Mouse (Mus musculus): ENCODE measurements around the gene Canx. TPM values are rescaled to one million over a fixed set of nuclear protein-coding genes. Genes with fewer than 3 reads are reported as not detected.

Gene Canx
- polyA plus RNA-seq, 1 experiment from 2014 or later, result 264 TPM

- Histone ChIP-seq H3K27me3 (replicated peaks) (no peaks in the 10 kb centered on the region), H3K4me2 (no peak overlapping the region), H3K36me3 (peaks cover 30% of the 10 kb centered on the region), H3K27ac (no peak overlapping the region), H3K9ac (no peak overlapping the region), H3K9me3 (replicated peaks) (no peaks in the 10 kb centered on the region), H3K4me1 (no peaks in the 10 kb centered on the region), H3K4me3 (no peak overlapping the region)
- ATAC-seq, result no peak
- 69% methylated on average over 2 of the region's 2 CpGs for WGBS (ENCODE audit: insufficient replicate concordance)
These were observed 56.3 kb downstream of the Canx start for GRCm38 (mm10) chr11:50269163-50269562.

- H3K9ac ChIP-seq, result no peak overlapping the region
- ATAC-seq, result no peak
- H3K27ac ChIP-seq, result no peak overlapping the region
- H3K9me3 ChIP-seq (replicated peaks), result no peaks in the 10 kb centered on the region
- no peaks in the 10 kb centered on the region for H3K27me3 ChIP-seq (replicated peaks)
- H3K36me3 ChIP-seq, result peaks cover 49% of the 10 kb centered on the region
- H3K4me3 ChIP-seq, result no peak overlapping the region
- WGBS (ENCODE audit: insufficient replicate concordance), result 71% methylated on average over 3 of the region's 3 CpGs
- H3K4me2 ChIP-seq, result no peak overlapping the region
- no peaks in the 10 kb centered on the region for H3K4me1 ChIP-seq
These were observed 58.5 kb downstream of the Canx start for GRCm38 (mm10) chr11:50266997-50267396.

GRCm38 (mm10) chr11:50265931-50266330 is 59.5 kb downstream of the Canx start:
- H3K4me1 ChIP-seq, result no peaks in the 10 kb centered on the region
- H3K9me3 ChIP-seq (replicated peaks), result no peaks in the 10 kb centered on the region
- no peak overlapping the region for H3K27ac ChIP-seq
- H3K4me2 ChIP-seq, result no peak overlapping the region
- H3K36me3 ChIP-seq, result peaks cover 59% of the 10 kb centered on the region
- WGBS (ENCODE audit: insufficient replicate concordance), result 81% methylated on average over 8 of the region's 8 CpGs
- no peak overlapping the region for H3K4me3 ChIP-seq
- ATAC-seq, result 0 out of 2 replicates have a peak, but pooled peaks have one; percentile 17
- H3K9ac ChIP-seq, result no peak overlapping the region
- H3K27me3 ChIP-seq (replicated peaks), result no peaks in the 10 kb centered on the region

GRCm38 (mm10) chr11:50263198-50263597 is 62.3 kb downstream of the Canx start:
- H3K4me1 ChIP-seq, result no peaks in the 10 kb centered on the region
- ATAC-seq, result no peak
- no peaks in the 10 kb centered on the region for H3K9me3 ChIP-seq (replicated peaks)
- 78% methylated on average over 3 of the region's 3 CpGs for WGBS (ENCODE audit: insufficient replicate concordance)
- no peak overlapping the region for H3K4me2 ChIP-seq
- H3K27me3 ChIP-seq (replicated peaks), result no peaks in the 10 kb centered on the region
- peaks cover 87% of the 10 kb centered on the region for H3K36me3 ChIP-seq
- H3K4me3 ChIP-seq, result no peak overlapping the region
- no peak overlapping the region for H3K9ac ChIP-seq
- no peak overlapping the region for H3K27ac ChIP-seq

- H3K4me2 ChIP-seq, result no peak overlapping the region
These were observed 63.5 kb downstream of the Canx start for GRCm38 (mm10) chr11:50262020-50262419.

GRCm38 (mm10) chr11:50258310-50258709 is 67.2 kb downstream of the Canx start:
- Histone ChIP-seq H3K9me3 (replicated peaks) (no peaks in the 10 kb centered on the region), H3K4me2 (no peak overlapping the region), H3K27me3 (replicated peaks) (no peaks in the 10 kb centered on the region), H3K27ac (no peak overlapping the region), H3K36me3 (peaks cover 75% of the 10 kb centered on the region), H3K4me3 (no peak overlapping the region), H3K4me1 (0 out of 2 replicates have a peak, but pooled peaks cover 2% of the 10 kb centered on the region), H3K9ac (no peak overlapping the region)
- ATAC-seq, result no peak
- WGBS (ENCODE audit: insufficient replicate concordance), result 84% methylated on average over 7 of the region's 7 CpGs

More at GRCm38 (mm10) chr11:50262020-50262419, 63.5 kb downstream of the Canx start:
- no peaks in the 10 kb centered on the region for H3K4me1 ChIP-seq
- peaks cover 97% of the 10 kb centered on the region for H3K36me3 ChIP-seq
- no peak overlapping the region for H3K27ac ChIP-seq
- no peak overlapping the region for H3K9ac ChIP-seq
- H3K27me3 ChIP-seq (replicated peaks), result no peaks in the 10 kb centered on the region
- 76% methylated on average over 4 of the region's 4 CpGs for WGBS (ENCODE audit: insufficient replicate concordance)
- H3K9me3 ChIP-seq (replicated peaks), result no peaks in the 10 kb centered on the region
- no peak for ATAC-seq
- H3K4me3 ChIP-seq, result no peak overlapping the region

- H3K36me3 ChIP-seq, result peaks cover 58% of the 10 kb centered on the region
These were observed 68.9 kb downstream of the Canx start for GRCm38 (mm10) chr11:50256615-50257014.

GRCm38 (mm10) chr11:50254010-50254580 is 71.4 kb downstream of the Canx start:
- no peak overlapping the region for H3K4me2 ChIP-seq
- H3K9ac ChIP-seq, result no peak overlapping the region
- no peak overlapping the region for H3K27ac ChIP-seq
- H3K4me1 ChIP-seq, result 0 out of 2 replicates have a peak, but pooled peaks cover 9% of the 10 kb centered on the region
- peaks cover 33% of the 10 kb centered on the region for H3K36me3 ChIP-seq
- no peak overlapping the region for H3K4me3 ChIP-seq
- ATAC-seq, result no peak
- WGBS (ENCODE audit: insufficient replicate concordance), result 83% methylated on average over 12 of the region's 12 CpGs
- no peaks in the 10 kb centered on the region for H3K27me3 ChIP-seq (replicated peaks)
- H3K9me3 ChIP-seq (replicated peaks), result no peaks in the 10 kb centered on the region

More at GRCm38 (mm10) chr11:50256615-50257014, 68.9 kb downstream of the Canx start:
- ATAC-seq, result no peak
- Histone ChIP-seq H3K4me3 (no peak overlapping the region), H3K4me2 (no peak overlapping the region), H3K9ac (no peak overlapping the region), H3K4me1 (0 out of 2 replicates have a peak, but pooled peaks cover 9% of the 10 kb centered on the region), H3K27ac (no peak overlapping the region), H3K9me3 (replicated peaks) (no peaks in the 10 kb centered on the region), H3K27me3 (replicated peaks) (no peaks in the 10 kb centered on the region)
- 63% methylated on average over 7 of the region's 7 CpGs for WGBS (ENCODE audit: insufficient replicate concordance)

GRCm38 (mm10) chr11:50253393-50253792 is 72.1 kb downstream of the Canx start:
- Histone ChIP-seq H3K9ac (no peak overlapping the region), H3K9me3 (replicated peaks) (no peaks in the 10 kb centered on the region), H3K36me3 (peaks cover 26% of the 10 kb centered on the region), H3K27me3 (replicated peaks) (no peaks in the 10 kb centered on the region), H3K4me2 (no peak overlapping the region), H3K27ac (no peak overlapping the region), H3K4me1 (0 out of 2 replicates have a peak, but pooled peaks cover 9% of the 10 kb centered on the region), H3K4me3 (no peak overlapping the region)
- 74% methylated on average over 1 of the region's 1 CpGs for WGBS (ENCODE audit: insufficient replicate concordance)
- no peak for ATAC-seq

GRCm38 (mm10) chr11:50252684-50253265 is 72.7 kb downstream of the Canx start:
- no peak for ATAC-seq
- Histone ChIP-seq H3K9ac (no peak overlapping the region), H3K4me3 (no peak overlapping the region), H3K36me3 (peaks cover 20% of the 10 kb centered on the region), H3K9me3 (replicated peaks) (no peaks in the 10 kb centered on the region), H3K27me3 (replicated peaks) (no peaks in the 10 kb centered on the region), H3K4me1 (0 out of 2 replicates have a peak, but pooled peaks cover 9% of the 10 kb centered on the region), H3K27ac (no peak overlapping the region), H3K4me2 (no peak overlapping the region)
- 68% methylated on average over 11 of the region's 11 CpGs for WGBS (ENCODE audit: insufficient replicate concordance)

- Histone ChIP-seq H3K4me3 (no peak overlapping the region), H3K36me3 (peaks cover 14% of the 10 kb centered on the region), H3K4me1 (0 out of 2 replicates have a peak, but pooled peaks cover 9% of the 10 kb centered on the region), H3K9ac (no peak overlapping the region), H3K4me2 (no peak overlapping the region), H3K9me3 (replicated peaks) (no peaks in the 10 kb centered on the region), H3K27ac (no peak overlapping the region), H3K27me3 (replicated peaks) (no peaks in the 10 kb centered on the region)
- WGBS (ENCODE audit: insufficient replicate concordance), result 55% methylated on average over 3 of the region's 3 CpGs
- ATAC-seq, result no peak
These were observed 73.3 kb downstream of the Canx start for GRCm38 (mm10) chr11:50252166-50252565.

GRCm38 (mm10) chr11:50248473-50249171 is 76.9 kb downstream of the Canx start:
- Histone ChIP-seq H3K36me3 (no peaks in the 10 kb centered on the region), H3K27ac (no peak overlapping the region), H3K9ac (no peak overlapping the region), H3K27me3 (replicated peaks) (no peaks in the 10 kb centered on the region), H3K4me2 (no peak overlapping the region), H3K4me3 (no peak overlapping the region), H3K4me1 (0 out of 2 replicates have a peak, but pooled peaks cover 9% of the 10 kb centered on the region), H3K9me3 (replicated peaks) (no peaks in the 10 kb centered on the region)
- 70% methylated on average over 7 of the region's 7 CpGs for WGBS (ENCODE audit: insufficient replicate concordance)
- ATAC-seq, result no peak

All from liver, embryonic 12.5 days (tissue).